In genomic region chr14:7944349-7945039, GRCm38 (mm10) we compare ENCODE assay signal across 9 mouse cellular contexts. TPM values are rescaled to one million over a fixed set of nuclear protein-coding genes. Genes with fewer than 3 reads are reported as not detected.
A peak's percentile ranks its signal among the peaks of the same experiment; 100 is the strongest.
DNase-seq lines count a peak whose midpoint lies in the region; ATAC-seq and TF ChIP-seq lines count a peak whose summit lies in the region.
"Had no signal": no experiment of that assay in that cellular context is flagged by ENCODE, and none has a peak within 500 bp of the region (broad histone marks: within the 10 kb centered on the region; RNA-seq: fewer than 3 reads in every experiment).

No protein-coding gene starts in this region.

- peak; percentile 46; the same call in 1 of the 2 replicates for ATAC-seq in kidney, embryonic 16.5 days (ENCODE audit: low FRiP score, low TSS enrichment)
- ATAC-seq in hindbrain, postnatal 0 days: no peak

- TF ChIP-seq CTCF in hindbrain, postnatal 0 days (IDR thresholded peaks at IDR 0.05; ENCODE audit: low read depth): peak; percentile 36; the same call in 1 of the 2 replicates

- no peak overlapping the region for H3K4me3 ChIP-seq in kidney, embryonic 16.5 days (ENCODE audit: low read length)
- no peak overlapping the region for H3K4me3 ChIP-seq in hindbrain, postnatal 0 days (ENCODE audit: low read length)
- H3K4me3 ChIP-seq: embryonic facial prominence, embryonic 15.5 days had no signal

- H3K4me2 ChIP-seq in kidney, embryonic 16.5 days (replicated peaks; ENCODE audit: low read depth, low read length): no peak overlapping the region
- H3K4me2 ChIP-seq in hindbrain, postnatal 0 days (ENCODE audit: low read depth, low read length): no peak overlapping the region
- H3K4me2 ChIP-seq: embryonic facial prominence, embryonic 15.5 days had no signal

- H3K27me3 ChIP-seq in kidney, embryonic 16.5 days (ENCODE audit: insufficient read depth, low read length): no peaks in the 10 kb centered on the region
- H3K27me3 ChIP-seq in hindbrain, postnatal 0 days (ENCODE audit: insufficient read depth, low read length): no peaks in the 10 kb centered on the region
- H3K27me3 ChIP-seq: embryonic facial prominence, embryonic 15.5 days had no signal

- H3K27ac ChIP-seq in kidney, embryonic 16.5 days (ENCODE audit: low read length): no peak overlapping the region
- H3K27ac ChIP-seq in hindbrain, postnatal 0 days: 0 out of 2 replicates have a peak overlapping the region, but pooled peaks have one; percentile 17

- H3K9ac ChIP-seq in kidney, embryonic 16.5 days (replicated peaks; ENCODE audit: low read length): no peak overlapping the region
- no peak overlapping the region for H3K9ac ChIP-seq in hindbrain, postnatal 0 days (replicated peaks; ENCODE audit: low read length)
- H3K9ac ChIP-seq: embryonic facial prominence, embryonic 15.5 days had no signal

- H3K36me3 ChIP-seq in kidney, embryonic 16.5 days (ENCODE audit: insufficient read depth, low read length): peaks cover 52% of the 10 kb centered on the region
- peaks cover 30% of the 10 kb centered on the region; the same call in 1 of the 2 replicates for H3K36me3 ChIP-seq in hindbrain, postnatal 0 days (ENCODE audit: insufficient read depth, low read length)

- WGBS in kidney, embryonic 16.5 days: 56% methylated on average over 8 of the region's 8 CpGs
- WGBS in hindbrain, postnatal 0 days: 64% methylated on average over 8 of the region's 8 CpGs

- no peaks in the 10 kb centered on the region for H3K4me1 ChIP-seq in kidney, embryonic 16.5 days (ENCODE audit: insufficient read depth, low read length)
- H3K4me1 ChIP-seq in hindbrain, postnatal 0 days (ENCODE audit: insufficient read depth, low read length): peaks cover 5% of the 10 kb centered on the region; the same call in 1 of the 2 replicates

- DNase-seq in kidney, adult 8-10 months: no peak
- DNase-seq in ZHBTc4 (ENCODE audit: low read depth, low spot score): peak; percentile 52
- DNase-seq in hindbrain, postnatal 0 days (ENCODE audit: low spot score): no peak
- peak; percentile 42 for DNase-seq in lung, postnatal 25 days (ENCODE audit: low spot score)
- DNase-seq in urinary bladder, adult 18-20 months (ENCODE audit: low spot score in 2 of 2): no peak
- no peak for DNase-seq in cerebellum, adult 11 months

- H3K9me3 ChIP-seq in kidney, embryonic 16.5 days (ENCODE audit: low read length): no peaks in the 10 kb centered on the region
- H3K9me3 ChIP-seq in hindbrain, postnatal 0 days (ENCODE audit: low read length): no peaks in the 10 kb centered on the region
- H3K9me3 ChIP-seq: embryonic facial prominence, embryonic 15.5 days had no signal

RNA-seq across cellular contexts. Expression of gene Gm45521, which starts 12.6 kb away (rescaled TPM):
- not detected in 2 replicates for polyA plus RNA-seq in kidney, embryonic 16.5 days (2015; fragmentation: Nextera tagmentation; extraction: Ambion mirVana)
- not detected in 2 replicates for total RNA-seq in hindbrain, postnatal 0 days (2014; rRNA removed)
- 0.23 TPM in 1 of 2 replicates, not detected in the other for polyA plus RNA-seq in hindbrain, postnatal 0 days (2015; fragmentation: Nextera tagmentation; extraction: Ambion mirVana)
- total RNA-seq: layer of hippocampus, postnatal 36 days had no signal
- polyA plus RNA-seq: embryonic facial prominence, embryonic 15.5 days had no signal

RNA-seq across cellular contexts. Expression of gene Dnase1l3, which starts 49.9 kb away (rescaled TPM):
- polyA plus RNA-seq in kidney, embryonic 16.5 days (2015; fragmentation: Nextera tagmentation; extraction: Ambion mirVana): 0.30 and 0.31 TPM in 2 replicates
- not detected in 2 replicates for total RNA-seq in hindbrain, postnatal 0 days (2014; rRNA removed)
- 0.05 and 0.09 TPM in 2 replicates for polyA plus RNA-seq in hindbrain, postnatal 0 days (2015; fragmentation: Nextera tagmentation; extraction: Ambion mirVana)
- total RNA-seq: layer of hippocampus, postnatal 36 days had no signal

RNA-seq across cellular contexts. Expression of gene Abhd6, which starts 58.2 kb away (rescaled TPM):
- polyA plus RNA-seq in kidney, embryonic 16.5 days (2015; fragmentation: Nextera tagmentation; extraction: Ambion mirVana): 29.6 and 33.5 TPM in 2 replicates
- total RNA-seq in hindbrain, postnatal 0 days (2014; rRNA removed): 14.8 and 15.8 TPM in 2 replicates
- polyA plus RNA-seq in hindbrain, postnatal 0 days (2015; fragmentation: Nextera tagmentation; extraction: Ambion mirVana): 33.5 and 36.5 TPM in 2 replicates

Comparison
In these comparisons a context has a peak if more than half of its experiments do, and no peak if none do; other contexts are left out.
1. DNase-seq: peak in ZHBTc4 (single experiment) and lung, postnatal 25 days (single experiment); none in kidney, adult 8-10 months (0 of 2), hindbrain, postnatal 0 days (single experiment), urinary bladder, adult 18-20 months (0 of 2) and cerebellum, adult 11 months (single experiment).